ENCODE assay signal across 8 mouse cellular contexts in the genomic region with DNA sequence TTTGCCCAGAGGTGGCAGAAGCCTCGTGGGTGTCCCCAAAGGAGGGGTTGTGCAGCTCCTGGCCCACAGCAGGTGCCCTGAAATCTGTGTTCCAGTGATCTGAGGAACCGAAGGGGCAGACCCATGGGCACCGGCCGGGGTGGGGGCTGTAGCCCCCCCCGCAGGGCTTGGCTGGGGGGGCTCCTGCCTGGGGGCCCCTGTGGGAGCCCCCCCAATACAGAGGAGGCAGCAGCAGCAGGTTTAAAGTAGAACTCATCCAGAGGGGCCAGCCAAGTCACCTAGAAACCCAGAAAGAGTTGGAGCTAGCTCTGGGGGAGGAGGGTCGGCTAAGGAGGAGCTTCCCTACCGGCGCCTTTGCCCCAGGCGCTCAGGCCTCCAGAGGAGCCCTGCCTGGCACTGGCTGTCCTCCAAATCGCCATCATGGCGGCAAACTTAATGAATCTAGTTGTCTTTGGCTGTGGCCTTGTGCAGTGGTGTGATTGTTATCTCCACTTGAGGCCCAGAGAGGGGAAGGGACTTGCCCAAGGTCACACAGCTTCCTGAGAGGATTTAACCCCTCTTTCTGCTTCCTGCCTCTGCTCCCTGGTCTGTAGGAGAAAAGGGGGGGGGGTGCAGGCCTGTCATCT. TPM values are rescaled to one million over a fixed set of nuclear protein-coding genes. Genes with fewer than 3 reads are reported as not detected.
A peak's percentile ranks its signal among the peaks of the same experiment; 100 is the strongest.
DNase-seq lines count a peak whose midpoint lies in the region; ATAC-seq and TF ChIP-seq lines count a peak whose summit lies in the region.

No protein-coding gene starts in this region.

- H3K4me1 ChIP-seq in lung, embryonic 14.5 days (ENCODE audit: insufficient read depth): peaks cover 13% of the 10 kb centered on the region
- peaks cover 14% of the 10 kb centered on the region for H3K4me1 ChIP-seq in lung, adult 2 months (ENCODE audit: control insufficient read depth, insufficient read depth, low read length)
- peaks cover 9% of the 10 kb centered on the region for H3K4me1 ChIP-seq in hindbrain, embryonic 14.5 days (replicated peaks; ENCODE audit: control insufficient read depth, insufficient read depth, low read length)

- no peak for ATAC-seq in CD4-positive, CD25-positive, alpha-beta regulatory T cell, adult 4 months
- ATAC-seq in lung, embryonic 14.5 days (ENCODE audit: insufficient read depth): no peak
- ATAC-seq in hindbrain, embryonic 14.5 days (ENCODE audit: low FRiP score): no peak

- peak overlapping the region; percentile 70; the same call in 1 of the 2 replicates for H3K4me3 ChIP-seq in lung, embryonic 14.5 days (ENCODE audit: low read depth, low read length)
- H3K4me3 ChIP-seq in lung, adult 2 months (replicated peaks; ENCODE audit: extremely low read depth, low read depth, low read length): no peak overlapping the region
- no peak overlapping the region for H3K4me3 ChIP-seq in hindbrain, embryonic 14.5 days (replicated peaks; ENCODE audit: low read length)
- H3K4me3 ChIP-seq in myocyte: no peak overlapping the region

- no peak for TF ChIP-seq CTCF in lung, embryonic 14.5 days (IDR thresholded peaks at IDR 0.05; ENCODE audit: low read depth)
- TF ChIP-seq CTCF in lung, adult 2 months (IDR thresholded peaks at IDR 0.05; ENCODE audit: insufficient read depth, low read length): no peak

- peak; percentile 52 for DNase-seq in CD4-positive, CD25-positive, alpha-beta regulatory T cell, adult 2 months (ENCODE audit: low read depth, low spot score)
- no peak for DNase-seq in lung, embryonic 14.5 days
- no peak for DNase-seq in lung, adult 2 months
- no peak for DNase-seq in hindbrain, embryonic 14.5 days (ENCODE audit: low spot score)
- DNase-seq in left cerebral cortex, postnatal 14 days (ENCODE audit: low spot score in 2 of 2): no peak
- no peak for DNase-seq in left cerebral cortex, adult 18-20 months (ENCODE audit: low spot score in 2 of 2)

- WGBS in lung, embryonic 14.5 days: 23% methylated on average over 11 of the region's 11 CpGs
- 41% methylated on average over 11 of the region's 11 CpGs for WGBS in lung, adult 2 months
- WGBS in hindbrain, embryonic 14.5 days: 18% methylated on average over 11 of the region's 11 CpGs

- H3K27me3 ChIP-seq in lung, embryonic 14.5 days (ENCODE audit: insufficient read depth, low read length): no peaks in the 10 kb centered on the region
- H3K27me3 ChIP-seq in hindbrain, embryonic 14.5 days (ENCODE audit: control insufficient read depth, insufficient read depth, low read length): peaks cover 23% of the 10 kb centered on the region
- no peaks in the 10 kb centered on the region for H3K27me3 ChIP-seq in myocyte (ENCODE audit: control insufficient read depth, insufficient read depth, insufficient read length)

- no peak overlapping the region for H3ac ChIP-seq in myocyte (ENCODE audit: control insufficient read depth, insufficient read length)

- TF ChIP-seq POLR2A in lung, adult 2 months (IDR thresholded peaks at IDR 0.05; ENCODE audit: borderline replicate concordance, extremely low read depth, low read depth, low read length): no peak
- TF ChIP-seq POLR2A in myocyte (IDR thresholded peaks at IDR 0.05; ENCODE audit: insufficient read length, low read depth): no peak

- H3K9me3 ChIP-seq in lung, embryonic 14.5 days (ENCODE audit: low read depth, low read length): no peaks in the 10 kb centered on the region
- H3K9me3 ChIP-seq in hindbrain, embryonic 14.5 days (ENCODE audit: control insufficient read depth, low read length): no peaks in the 10 kb centered on the region

- intact Hi-C loops in left cerebral cortex, postnatal 14 days (cut with DNase I): no loop called here

- H3K4me2 ChIP-seq in lung, embryonic 14.5 days: peak overlapping the region; percentile 89
- H3K4me2 ChIP-seq in hindbrain, embryonic 14.5 days (replicated peaks): peak overlapping the region; percentile 47; the same call in 1 of the 2 replicates
- H3K4me2 ChIP-seq in myocyte (ENCODE audit: low read depth): peak overlapping the region; percentile 12

- H3K27ac ChIP-seq in lung, embryonic 14.5 days (ENCODE audit: low read depth): 0 out of 2 replicates have a peak overlapping the region, but pooled peaks have one; percentile 36
- no peak overlapping the region for H3K27ac ChIP-seq in hindbrain, embryonic 14.5 days

- peaks cover 13% of the 10 kb centered on the region for H3K36me3 ChIP-seq in lung, embryonic 14.5 days (ENCODE audit: insufficient read depth)
- H3K36me3 ChIP-seq in hindbrain, embryonic 14.5 days (replicated peaks; ENCODE audit: control insufficient read depth, insufficient read depth): no peaks in the 10 kb centered on the region
- H3K36me3 ChIP-seq in myocyte (ENCODE audit: control insufficient read depth, insufficient read depth): no peaks in the 10 kb centered on the region

- H3K79me2 ChIP-seq in myocyte (ENCODE audit: control insufficient read depth, insufficient read depth): peaks cover 18% of the 10 kb centered on the region

- H3K9ac ChIP-seq in lung, embryonic 14.5 days: peak overlapping the region; percentile 71
- peak overlapping the region; percentile 20; the same call in 1 of the 2 replicates for H3K9ac ChIP-seq in hindbrain, embryonic 14.5 days

TF ChIP-seq in myocyte, 11 proteins besides CTCF, POLR2A, EP300 and RAD21:
- no peak for TF ChIP-seq MYOD1 (IDR thresholded peaks at IDR 0.05; ENCODE audit: control insufficient read depth in 1 of 3, insufficient read length in 2 of 3, low read depth in 2 of 3)
- TF ChIP-seq SRF (IDR thresholded peaks at IDR 0.05; ENCODE audit: control insufficient read depth, insufficient read length, low read depth): no peak

RNA-seq across cellular contexts. Expression of a gene that starts 4.2 kb away (rescaled TPM):
- polyA plus RNA-seq in CD4-positive, CD25-positive, alpha-beta regulatory T cell, adult 4 months (2017; shearing (Covaris generic)): 10 to 100 TPM in 1 of 2 experiments, 1 to 10 TPM in 1; 9.3 to 23.8 TPM
- 218 and 224 TPM in 2 replicates for polyA plus RNA-seq in lung, embryonic 14.5 days (2014; fragmentation: Nextera tagmentation; extraction: Ambion mirVana)
- polyA plus RNA-seq in lung, adult 2 months (2012; rRNA removed): 47.1 and 53.6 TPM in 2 replicates
- polyA plus RNA-seq in hindbrain, embryonic 14.5 days (2014; fragmentation: Nextera tagmentation; extraction: Ambion mirVana): 211 and 215 TPM in 2 replicates
- polyA plus RNA-seq in myocyte (2012; fragmentation: generic; extraction: Trizol): 1,032 TPM
- total RNA-seq in left cerebral cortex, postnatal 14 days (2021): 10 to 100 TPM; 55.4 to 71.5 TPM
- 10 to 100 TPM; 54.7 to 64.7 TPM for total RNA-seq in left cerebral cortex, adult 18-20 months (2021)

RNA-seq across cellular contexts. Expression of a gene that starts 5.7 kb away (rescaled TPM):
- 1 to 10 TPM; 3.2 to 3.4 TPM for polyA plus RNA-seq in CD4-positive, CD25-positive, alpha-beta regulatory T cell, adult 4 months (2017; shearing (Covaris generic))
- polyA plus RNA-seq in lung, embryonic 14.5 days (2014; fragmentation: Nextera tagmentation; extraction: Ambion mirVana): 53.3 and 55.9 TPM in 2 replicates
- 109 and 124 TPM in 2 replicates for polyA plus RNA-seq in lung, adult 2 months (2012; rRNA removed)
- 10.6 and 11.4 TPM in 2 replicates for polyA plus RNA-seq in hindbrain, embryonic 14.5 days (2014; fragmentation: Nextera tagmentation; extraction: Ambion mirVana)
- 34.3 TPM for polyA plus RNA-seq in myocyte (2012; fragmentation: generic; extraction: Trizol)
- total RNA-seq in left cerebral cortex, postnatal 14 days (2021): 10 to 100 TPM; 13.4 to 13.6 TPM
- total RNA-seq in left cerebral cortex, adult 18-20 months (2021): 10 to 100 TPM; 14.2 to 14.6 TPM

RNA-seq across cellular contexts. Expression of a gene that starts 9.7 kb away (rescaled TPM):
- polyA plus RNA-seq in CD4-positive, CD25-positive, alpha-beta regulatory T cell, adult 4 months (2017; shearing (Covaris generic)): 10 to 100 TPM; 46.8 to 56.8 TPM
- polyA plus RNA-seq in lung, embryonic 14.5 days (2014; fragmentation: Nextera tagmentation; extraction: Ambion mirVana): 84.4 and 84.8 TPM in 2 replicates
- polyA plus RNA-seq in lung, adult 2 months (2012; rRNA removed): 42.3 and 51.3 TPM in 2 replicates
- 99.2 and 101 TPM in 2 replicates for polyA plus RNA-seq in hindbrain, embryonic 14.5 days (2014; fragmentation: Nextera tagmentation; extraction: Ambion mirVana)
- 96.8 TPM for polyA plus RNA-seq in myocyte (2012; fragmentation: generic; extraction: Trizol)
- total RNA-seq in left cerebral cortex, postnatal 14 days (2021): 10 to 100 TPM; 69.4 to 78.8 TPM
- total RNA-seq in left cerebral cortex, adult 18-20 months (2021): 100 to 1,000 TPM; 106 to 115 TPM

RNA-seq across cellular contexts. Expression of a gene that starts 16.9 kb away (rescaled TPM):
- polyA plus RNA-seq in CD4-positive, CD25-positive, alpha-beta regulatory T cell, adult 4 months (2017; shearing (Covaris generic)): 1 to 10 TPM; 3.3 to 4.4 TPM
- 42.5 and 44.6 TPM in 2 replicates for polyA plus RNA-seq in lung, embryonic 14.5 days (2014; fragmentation: Nextera tagmentation; extraction: Ambion mirVana)
- 30.1 and 35.3 TPM in 2 replicates for polyA plus RNA-seq in lung, adult 2 months (2012; rRNA removed)
- polyA plus RNA-seq in hindbrain, embryonic 14.5 days (2014; fragmentation: Nextera tagmentation; extraction: Ambion mirVana): 54.8 and 57.6 TPM in 2 replicates
- 49.2 TPM for polyA plus RNA-seq in myocyte (2012; fragmentation: generic; extraction: Trizol)
- total RNA-seq in left cerebral cortex, postnatal 14 days (2021): 10 to 100 TPM; 64.3 to 75.4 TPM
- total RNA-seq in left cerebral cortex, adult 18-20 months (2021): 10 to 100 TPM; 93.3 to 98.7 TPM

RNA-seq across cellular contexts. Expression of a gene that starts 21.8 kb away (rescaled TPM):
- 10 to 100 TPM; 59.8 to 74.9 TPM for polyA plus RNA-seq in CD4-positive, CD25-positive, alpha-beta regulatory T cell, adult 4 months (2017; shearing (Covaris generic))
- 18.6 and 22.8 TPM in 2 replicates for polyA plus RNA-seq in lung, embryonic 14.5 days (2014; fragmentation: Nextera tagmentation; extraction: Ambion mirVana)
- polyA plus RNA-seq in lung, adult 2 months (2012; rRNA removed): 36.9 and 38.9 TPM in 2 replicates
- 22.8 and 23.7 TPM in 2 replicates for polyA plus RNA-seq in hindbrain, embryonic 14.5 days (2014; fragmentation: Nextera tagmentation; extraction: Ambion mirVana)
- 28.5 TPM for polyA plus RNA-seq in myocyte (2012; fragmentation: generic; extraction: Trizol)
- 10 to 100 TPM; 21.1 to 21.2 TPM for total RNA-seq in left cerebral cortex, postnatal 14 days (2021)
- total RNA-seq in left cerebral cortex, adult 18-20 months (2021): 10 to 100 TPM; 27.8 to 31.8 TPM

Comparison
In these comparisons a context has a peak if more than half of its experiments do, and no peak if none do; other contexts are left out.
1. H3K4me2 ChIP-seq: peak in every context shown above with its lines; median percentile 89 in lung, embryonic 14.5 days; 47 in hindbrain, embryonic 14.5 days; 12 in myocyte.